Mouse (Mus musculus) intestine, postnatal 0 days (tissue): ENCODE measurements around the gene Kiss1. TPM values are rescaled to one million over a fixed set of nuclear protein-coding genes. Genes with fewer than 3 reads are reported as not detected.

Source experiments
- ATAC-seq: fragments of 200-750 bp; cut with Nextera tagmentation; 2 replicates; pipeline ENCODE4 v1.8.0; 2017; ENCODE audit warnings: mild to moderate bottlenecking, moderate TSS enrichment, moderate library complexity
- H3K27ac ChIP-seq: fragments of 300-500 bp; sonication (generic); 2 replicates; pipeline ENCODE4 v1.5.1; 2014; ENCODE audit warnings: mild to moderate bottlenecking, low read depth, low read length, moderate library complexity
- H3K27me3 ChIP-seq: fragments of 300-500 bp; sonication (generic); replicated peaks from 2 replicates; pipeline ENCODE4 v1.6.1; 2014; ENCODE audit warnings: low read length, mixed read lengths; ENCODE audit not compliant: control insufficient read depth, insufficient read depth
- H3K36me3 ChIP-seq: fragments of 300-500 bp; sonication (generic); 2 replicates; pipeline ENCODE4 v1.6.1; 2014; ENCODE audit warnings: mild to moderate bottlenecking, moderate library complexity; ENCODE audit not compliant: control insufficient read depth, insufficient read depth
- H3K4me1 ChIP-seq: fragments of 300-500 bp; sonication (generic); replicated peaks from 2 replicates; pipeline ENCODE4 v1.6.1; 2014; ENCODE audit warnings: antibody characterized with exemption, low read length, mixed read lengths; ENCODE audit not compliant: control insufficient read depth, insufficient read depth
- H3K4me2 ChIP-seq: fragments of 300-500 bp; sonication (generic); replicated peaks from 2 replicates; pipeline ENCODE4 v1.6.1; 2014; ENCODE audit warnings: low read depth, mild to moderate bottlenecking, moderate library complexity
- H3K4me3 ChIP-seq: fragments of 300-500 bp; sonication (generic); 2 replicates; pipeline ENCODE4 v1.5.1; 2014; ENCODE audit warnings: low read depth, low read length
- H3K9ac ChIP-seq: fragments of 300-500 bp; sonication (generic); 2 replicates; pipeline ENCODE4 v1.6.1; 2014; ENCODE audit warnings: mild to moderate bottlenecking, low read depth, low read length
- H3K9me3 ChIP-seq: fragments of 300-500 bp; sonication (generic); 2 replicates; pipeline ENCODE4 v1.6.1; 2016; ENCODE audit warnings: mixed run types; ENCODE audit not compliant: control insufficient read depth
- CTCF ChIP-seq: sonication (generic); IDR thresholded peaks from 2 replicates; pipeline ENCODE4 v1.5.1; 2016; ENCODE audit warnings: low read depth, mild to moderate bottlenecking, control low read depth, antibody characterized with exemption, moderate library complexity
- WGBS: fragments of 180-500 bp; shearing (Covaris S2); extraction: QIAGEN DNeasy Blood & Tissue Kit; methylation state at CpG from one replicate; pipeline ENCODE4 v1.1.7; 2014; 5-methylcytosine and 5-hydroxymethylcytosine counted together
- polyA plus RNA-seq: library from polyadenylated mRNA; unstranded; fragments of >200 nt; fragmentation: Nextera tagmentation; extraction: Ambion mirVana; gene quantifications from 2 replicates; pipeline ENCODE4 v1.2.1, GENCODE M21; 2015

The Kiss1 gene
- polyA plus RNA-seq, 1 experiment from 2014 or later = not detected

GRCm38 (mm10) chr1:133347693-133348520, 26.2 kb downstream of the Kiss1 start:
- no peak overlapping the region for H3K4me3 ChIP-seq
- peak overlapping the region; percentile 83 for H3K27ac ChIP-seq
- WGBS = 37% methylated on average over 11 of the region's 11 CpGs
- no peaks in the 10 kb centered on the region; the same call in 1 of the 2 replicates for H3K4me1 ChIP-seq
- TF ChIP-seq CTCF = no peak
- H3K9me3 ChIP-seq = no peaks in the 10 kb centered on the region
- H3K27me3 ChIP-seq = no peaks in the 10 kb centered on the region
- no peaks in the 10 kb centered on the region for H3K36me3 ChIP-seq
- H3K4me2 ChIP-seq = no peak overlapping the region
- no peak overlapping the region for H3K9ac ChIP-seq
- ATAC-seq = peak; percentile 90

GRCm38 (mm10) chr1:133350210-133350609, 28.5 kb downstream of the Kiss1 start, which contains the start of gene Ren1:
Gene Ren1 (plus strand): TSS chr1:133350510.
- Histone ChIP-seq H3K4me1 (no peaks in the 10 kb centered on the region; the same call in 1 of the 2 replicates), H3K27me3 (no peaks in the 10 kb centered on the region), H3K9me3 (no peaks in the 10 kb centered on the region), H3K4me2 (no peak within 1 kb of the TSS), H3K27ac (no peak within 1 kb of the TSS), H3K36me3 (no peaks in the 10 kb centered on the region), H3K4me3 (no peak within 1 kb of the TSS), H3K9ac (no peak within 1 kb of the TSS)
- no peak for ATAC-seq
- TF ChIP-seq CTCF = no peak
- 84% methylated on average over 1 of the region's 1 CpGs for WGBS

- Histone ChIP-seq H3K9ac (no peak overlapping the region), H3K27ac (no peak overlapping the region), H3K4me1 (no peaks in the 10 kb centered on the region; the same call in 1 of the 2 replicates), H3K4me3 (no peak overlapping the region), H3K36me3 (no peaks in the 10 kb centered on the region), H3K9me3 (no peaks in the 10 kb centered on the region), H3K27me3 (no peaks in the 10 kb centered on the region), H3K4me2 (no peak overlapping the region)
- no peak for ATAC-seq
- TF ChIP-seq CTCF = no peak
- 66% methylated on average over 9 of the region's 9 CpGs for WGBS
These were observed 30.1 kb downstream of the Kiss1 start for GRCm38 (mm10) chr1:133351762-133352161.

GRCm38 (mm10) chr1:133353371-133353809, 31.7 kb downstream of the Kiss1 start:
- Histone ChIP-seq H3K4me2 (no peak overlapping the region), H3K36me3 (no peaks in the 10 kb centered on the region), H3K4me3 (no peak overlapping the region), H3K4me1 (no peaks in the 10 kb centered on the region), H3K27me3 (no peaks in the 10 kb centered on the region), H3K27ac (no peak overlapping the region), H3K9ac (no peak overlapping the region), H3K9me3 (no peaks in the 10 kb centered on the region)
- WGBS = 52% methylated on average over 12 of the region's 12 CpGs
- peak; percentile 51; the same call in 1 of the 2 replicates for ATAC-seq
- peak; percentile 100 for TF ChIP-seq CTCF

GRCm38 (mm10) chr1:133355469-133355868, 33.8 kb downstream of the Kiss1 start:
- Histone ChIP-seq H3K4me3 (no peak overlapping the region), H3K9ac (no peak overlapping the region), H3K27ac (no peak overlapping the region), H3K36me3 (no peaks in the 10 kb centered on the region), H3K27me3 (no peaks in the 10 kb centered on the region), H3K9me3 (no peaks in the 10 kb centered on the region), H3K4me1 (no peaks in the 10 kb centered on the region), H3K4me2 (no peak overlapping the region)
- WGBS = 40% methylated on average over 5 of the region's 5 CpGs
- no peak for ATAC-seq
- TF ChIP-seq CTCF = no peak

- Histone ChIP-seq H3K4me1 (no peaks in the 10 kb centered on the region), H3K4me3 (no peak overlapping the region), H3K27ac (no peak overlapping the region), H3K27me3 (no peaks in the 10 kb centered on the region), H3K9ac (no peak overlapping the region), H3K9me3 (no peaks in the 10 kb centered on the region), H3K4me2 (no peak overlapping the region), H3K36me3 (no peaks in the 10 kb centered on the region)
- no peak for ATAC-seq
- TF ChIP-seq CTCF = no peak
- 56% methylated on average over 15 of the region's 15 CpGs for WGBS
These were observed 34.2 kb downstream of the Kiss1 start for GRCm38 (mm10) chr1:133355912-133356311.
